Mouse (Mus musculus) hindbrain, embryonic 11.5 days (tissue): ENCODE data around the gene Slc7a11. TPM values are rescaled to one million over a fixed set of nuclear protein-coding genes. Genes with fewer than 3 reads are reported as not detected.

Source experiments
- ATAC-seq: fragments of 200-750 bp; cut with Nextera tagmentation; 2 replicates; pipeline ENCODE4 v1.8.0; 2017; ENCODE audit warnings: mild to moderate bottlenecking, moderate TSS enrichment, moderate library complexity; ENCODE audit not compliant: low FRiP score
- DNase-seq: peaks from one replicate; pipeline ENCODE4 v3.0.0-alpha.2; 2015; ENCODE audit warnings: low spot score
- H3K27ac ChIP-seq: fragments of 300-500 bp; sonication (generic); 2 replicates; pipeline ENCODE4 v1.5.1; 2014; ENCODE audit warnings: mild to moderate bottlenecking, low read depth, low read length
- H3K27me3 ChIP-seq: fragments of 300-500 bp; sonication (generic); 2 replicates; pipeline ENCODE4 v1.6.1; 2014; ENCODE audit warnings: mild to moderate bottlenecking, low read length, moderate library complexity, mixed read lengths; ENCODE audit not compliant: control insufficient read depth, insufficient read depth
- H3K36me3 ChIP-seq: fragments of 300-500 bp; sonication (generic); 2 replicates; pipeline ENCODE4 v1.6.1; 2014; ENCODE audit warnings: mild to moderate bottlenecking, low read length, moderate library complexity, mixed read lengths; ENCODE audit not compliant: control insufficient read depth, insufficient read depth
- H3K4me1 ChIP-seq: fragments of 300-500 bp; sonication (generic); replicated peaks from 2 replicates; pipeline ENCODE4 v1.6.1; 2014; ENCODE audit warnings: low read length, mixed read lengths; ENCODE audit not compliant: control insufficient read depth, insufficient read depth
- H3K4me2 ChIP-seq: fragments of 300-500 bp; sonication (generic); replicated peaks from 2 replicates; pipeline ENCODE4 v1.6.1; 2014; ENCODE audit warnings: mild to moderate bottlenecking, low read depth, low read length
- H3K4me3 ChIP-seq: fragments of 300-500 bp; sonication (generic); 2 replicates; pipeline ENCODE4 v1.5.1; 2014; ENCODE audit warnings: low read depth, low read length
- H3K9ac ChIP-seq: fragments of 300-500 bp; sonication (generic); 2 replicates; pipeline ENCODE4 v1.6.1; 2014; ENCODE audit warnings: low read depth, low read length
- H3K9me3 ChIP-seq: fragments of 300-500 bp; sonication (generic); 2 replicates; pipeline ENCODE4 v1.6.1; 2016; ENCODE audit warnings: low read length; ENCODE audit not compliant: control insufficient read depth
- WGBS: fragments of 180-500 bp; shearing (Covaris S2); extraction: QIAGEN DNeasy Blood & Tissue Kit; methylation state at CpG from one replicate; pipeline ENCODE4 v1.1.7; 2014; 5-methylcytosine and 5-hydroxymethylcytosine counted together
- polyA plus RNA-seq: library from polyadenylated mRNA; unstranded; fragments of >200 nt; fragmentation: Nextera tagmentation; extraction: Ambion mirVana; gene quantifications from 2 replicates; pipeline ENCODE4 v1.2.1, GENCODE M21; 2014

The Slc7a11 gene
- polyA plus RNA-seq, 1 experiment from 2014 or later: 0.26 TPM

GRCm38 (mm10) chr3:49937611-49938010 is 505.8 kb downstream of the Slc7a11 start:
- H3K27ac ChIP-seq: no peak overlapping the region
- H3K4me2 ChIP-seq: no peak overlapping the region
- WGBS: 85% methylated on average over 2 of the region's 2 CpGs
- no peaks in the 10 kb centered on the region for H3K27me3 ChIP-seq
- no peaks in the 10 kb centered on the region for H3K9me3 ChIP-seq
- H3K36me3 ChIP-seq: no peaks in the 10 kb centered on the region
- DNase-seq: no peak
- no peak overlapping the region for H3K4me3 ChIP-seq
- H3K4me1 ChIP-seq: no peaks in the 10 kb centered on the region
- no peak overlapping the region for H3K9ac ChIP-seq
- ATAC-seq: no peak

DNA sequence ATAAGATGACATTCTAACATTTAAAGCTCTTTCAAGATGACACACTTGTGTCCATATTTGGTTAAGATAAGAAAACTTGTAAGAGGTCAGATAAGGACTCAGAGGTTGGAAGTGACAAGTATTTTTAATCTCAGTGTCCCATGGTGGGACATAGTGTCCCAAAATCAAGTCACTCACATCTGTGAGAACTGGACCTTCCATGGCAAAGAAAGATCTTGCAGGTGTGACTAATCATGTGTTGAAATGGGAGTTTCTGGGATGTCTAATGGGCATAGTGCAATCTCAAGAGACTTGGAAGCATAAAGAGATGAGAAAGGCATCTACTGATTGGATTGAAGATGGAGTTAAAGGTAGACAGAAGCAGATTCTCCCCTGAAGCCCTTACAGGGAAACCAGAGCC is 513.9 kb downstream of the Slc7a11 start:
- no peaks in the 10 kb centered on the region for H3K27me3 ChIP-seq
- no peak overlapping the region for H3K27ac ChIP-seq
- no peak for DNase-seq
- H3K36me3 ChIP-seq: no peaks in the 10 kb centered on the region
- no peaks in the 10 kb centered on the region for H3K4me1 ChIP-seq
- ATAC-seq: no peak
- no peak overlapping the region for H3K4me2 ChIP-seq
- H3K9ac ChIP-seq: no peak overlapping the region
- no peaks in the 10 kb centered on the region for H3K9me3 ChIP-seq
- no peak overlapping the region for H3K4me3 ChIP-seq

- WGBS: 42% methylated on average over 4 of the region's 4 CpGs
- Histone ChIP-seq H3K9ac (no peak overlapping the region), H3K4me1 (no peaks in the 10 kb centered on the region), H3K36me3 (no peaks in the 10 kb centered on the region), H3K9me3 (no peaks in the 10 kb centered on the region), H3K27ac (no peak overlapping the region), H3K4me3 (no peak overlapping the region), H3K27me3 (no peaks in the 10 kb centered on the region), H3K4me2 (no peak overlapping the region)
- DNase-seq (peak; percentile 23), ATAC-seq (no peak)
Observed at GRCm38 (mm10) chr3:49928509-49929263, 514.7 kb downstream of the Slc7a11 start.

- H3K4me2 ChIP-seq: no peak overlapping the region
- no peaks in the 10 kb centered on the region for H3K27me3 ChIP-seq
- no peaks in the 10 kb centered on the region for H3K9me3 ChIP-seq
- no peak overlapping the region for H3K27ac ChIP-seq
- no peaks in the 10 kb centered on the region for H3K4me1 ChIP-seq
- DNase-seq: no peak
- ATAC-seq: no peak
- H3K9ac ChIP-seq: no peak overlapping the region
- H3K4me3 ChIP-seq: no peak overlapping the region
- no peaks in the 10 kb centered on the region for H3K36me3 ChIP-seq
- WGBS: 63% methylated on average over 2 of the region's 2 CpGs
Observed at GRCm38 (mm10) chr3:49913929-49914328, 529.5 kb downstream of the Slc7a11 start.

DNA sequence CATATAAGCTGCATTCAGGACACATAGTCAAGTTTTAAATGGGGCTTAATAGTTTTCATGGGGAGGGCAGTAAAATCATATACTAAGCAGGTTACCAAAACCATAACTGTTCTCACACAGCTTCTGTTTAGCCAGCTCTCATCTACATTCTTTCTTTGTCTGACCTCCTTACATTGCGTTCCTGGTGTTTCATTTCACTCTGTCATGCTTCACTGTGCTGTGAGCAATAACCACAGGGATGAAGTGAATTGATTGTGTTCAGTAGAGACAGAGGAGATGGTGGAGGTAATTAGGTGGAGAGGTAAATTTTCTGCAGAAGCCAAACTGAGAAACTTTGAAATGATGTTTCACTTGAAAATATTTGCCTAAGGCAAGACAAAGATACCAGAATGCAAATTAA is 532.5 kb downstream of the Slc7a11 start:
- ATAC-seq: no peak
- Histone ChIP-seq H3K4me3 (no peak overlapping the region), H3K36me3 (no peaks in the 10 kb centered on the region), H3K27ac (0 out of 2 replicates have a peak overlapping the region, but pooled peaks have one; percentile 10), H3K9ac (no peak overlapping the region), H3K4me1 (no peaks in the 10 kb centered on the region), H3K4me2 (no peak overlapping the region), H3K27me3 (no peaks in the 10 kb centered on the region), H3K9me3 (no peaks in the 10 kb centered on the region)
- WGBS: 18% methylated on average over 1 of the region's 1 CpGs
- no peak for DNase-seq

GRCm38 (mm10) chr3:49908426-49909341 is 534.7 kb downstream of the Slc7a11 start:
- no peaks in the 10 kb centered on the region for H3K27me3 ChIP-seq
- no peak overlapping the region for H3K9ac ChIP-seq
- H3K4me2 ChIP-seq: no peak overlapping the region
- no peak overlapping the region for H3K27ac ChIP-seq
- no peak for ATAC-seq
- no peak overlapping the region for H3K4me3 ChIP-seq
- peak; percentile 42 for DNase-seq
- no peaks in the 10 kb centered on the region for H3K4me1 ChIP-seq
- WGBS: 45% methylated on average over 12 of the region's 12 CpGs
- no peaks in the 10 kb centered on the region for H3K36me3 ChIP-seq
- no peaks in the 10 kb centered on the region for H3K9me3 ChIP-seq

- Histone ChIP-seq H3K27me3 (no peaks in the 10 kb centered on the region), H3K9ac (no peak overlapping the region), H3K4me1 (no peaks in the 10 kb centered on the region), H3K27ac (no peak overlapping the region), H3K36me3 (no peaks in the 10 kb centered on the region), H3K4me2 (no peak overlapping the region), H3K9me3 (no peaks in the 10 kb centered on the region; the same call in 1 of the 2 replicates), H3K4me3 (no peak overlapping the region)
- DNase-seq (no peak), ATAC-seq (peak; percentile 56; the same call in 1 of the 2 replicates)
Observed at GRCm38 (mm10) chr3:49893945-49894344, 549.5 kb downstream of the Slc7a11 start.

- H3K4me1 ChIP-seq: no peaks in the 10 kb centered on the region
- no peaks in the 10 kb centered on the region for H3K27me3 ChIP-seq
- H3K9me3 ChIP-seq: no peaks in the 10 kb centered on the region
- H3K27ac ChIP-seq: peak overlapping the region; percentile 47; the same call in 1 of the 2 replicates
- ATAC-seq (no peak), DNase-seq (no peak)
- no peak overlapping the region for H3K4me3 ChIP-seq
- H3K36me3 ChIP-seq: no peaks in the 10 kb centered on the region
- H3K4me2 ChIP-seq: no peak overlapping the region
- WGBS: 72% methylated on average over 2 of the region's 2 CpGs
- H3K9ac ChIP-seq: no peak overlapping the region
Observed at GRCm38 (mm10) chr3:49887359-49887758, 556.1 kb downstream of the Slc7a11 start.
